Mouse (Mus musculus): ENCODE data around the gene Atf3. TPM values are rescaled to one million over a fixed set of nuclear protein-coding genes. Genes with fewer than 3 reads are reported as not detected.
A peak's percentile ranks its signal among the peaks of the same experiment; 100 is the strongest.

Gene Atf3
- polyA plus RNA-seq, 1 experiment = 1.6 TPM

DNA sequence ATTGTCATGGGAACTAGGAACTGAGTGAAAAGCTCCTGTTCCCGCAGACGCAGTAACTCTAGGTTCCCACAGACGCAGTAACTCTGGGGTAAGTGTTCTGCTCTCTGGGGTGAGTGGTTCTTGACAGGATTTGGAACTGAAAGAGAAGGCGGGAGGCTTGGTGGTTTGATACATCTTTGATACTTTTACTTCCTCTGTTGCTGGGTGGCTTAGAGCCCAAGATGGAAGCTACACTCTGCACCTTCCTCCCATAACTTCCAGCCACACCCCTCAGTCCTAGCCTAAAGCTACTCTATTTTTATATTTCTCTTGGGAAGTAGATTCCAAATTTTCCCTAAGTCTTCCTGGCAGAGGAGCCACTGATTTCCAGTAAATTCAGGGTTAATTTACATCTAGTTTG, 79.4 kb downstream of the Atf3 start:
- Histone ChIP-seq H3K36me3 (ENCODE audit: control insufficient read depth, insufficient read depth, low read length) (no peaks in the 10 kb centered on the region), H3K27me3 (ENCODE audit: control insufficient read depth, insufficient read depth, low read length) (no peaks in the 10 kb centered on the region), H3K27ac (ENCODE audit: insufficient read depth, low read length) (no peak overlapping the region), H3K4me3 (ENCODE audit: extremely low read depth, insufficient read depth, insufficient read length) (no peak overlapping the region), H3K4me1 (ENCODE audit: control insufficient read depth, insufficient read depth, insufficient read length) (no peaks in the 10 kb centered on the region)
- TF ChIP-seq CTCF (IDR thresholded peaks at IDR 0.05; ENCODE audit: extremely low read depth, insufficient read depth, insufficient read length, insufficient replicate concordance) (no peak), POLR2A (IDR thresholded peaks at IDR 0.05; ENCODE audit: low read depth, low read length) (no peak)
- DNase-seq (ENCODE audit: low read depth in 1 of 2, low spot score in 2 of 2) = no peak
- 62% methylated on average over 4 of the region's 4 CpGs for WGBS

DNA sequence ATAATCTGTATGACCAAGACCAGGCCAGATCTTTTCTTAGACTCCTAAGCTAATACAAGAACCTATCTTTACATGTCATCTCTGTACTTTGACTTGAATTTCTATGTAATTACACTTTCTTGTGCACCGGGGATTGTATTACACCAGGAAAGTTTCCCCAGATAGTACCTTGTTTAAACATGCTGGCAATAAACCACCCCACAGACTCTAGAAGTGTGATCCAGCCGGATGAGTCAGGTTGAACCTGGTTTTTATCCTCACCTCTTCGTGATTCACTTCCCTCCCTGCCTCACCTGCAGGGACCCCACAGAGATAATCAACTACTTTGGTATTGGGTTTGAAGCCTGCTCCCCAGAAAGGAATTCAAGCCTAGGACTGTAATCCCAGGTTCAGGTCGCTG, 82.4 kb downstream of the Atf3 start:
- Histone ChIP-seq H3K4me1 (ENCODE audit: control insufficient read depth, insufficient read depth, insufficient read length) (peaks cover 3% of the 10 kb centered on the region; the same call in 1 of the 2 replicates), H3K4me3 (ENCODE audit: extremely low read depth, insufficient read depth, insufficient read length) (no peak overlapping the region), H3K36me3 (ENCODE audit: control insufficient read depth, insufficient read depth, low read length) (no peaks in the 10 kb centered on the region), H3K27ac (ENCODE audit: insufficient read depth, low read length) (no peak overlapping the region), H3K27me3 (ENCODE audit: control insufficient read depth, insufficient read depth, low read length) (no peaks in the 10 kb centered on the region)
- no peak for DNase-seq (ENCODE audit: low read depth in 1 of 2, low spot score in 2 of 2)
- TF ChIP-seq POLR2A (IDR thresholded peaks at IDR 0.05; ENCODE audit: low read depth, low read length) = no peak
- TF ChIP-seq CTCF (IDR thresholded peaks at IDR 0.05; ENCODE audit: extremely low read depth, insufficient read depth, insufficient read length, insufficient replicate concordance) = no peak
- 77% methylated on average over 4 of the region's 4 CpGs for WGBS

DNA sequence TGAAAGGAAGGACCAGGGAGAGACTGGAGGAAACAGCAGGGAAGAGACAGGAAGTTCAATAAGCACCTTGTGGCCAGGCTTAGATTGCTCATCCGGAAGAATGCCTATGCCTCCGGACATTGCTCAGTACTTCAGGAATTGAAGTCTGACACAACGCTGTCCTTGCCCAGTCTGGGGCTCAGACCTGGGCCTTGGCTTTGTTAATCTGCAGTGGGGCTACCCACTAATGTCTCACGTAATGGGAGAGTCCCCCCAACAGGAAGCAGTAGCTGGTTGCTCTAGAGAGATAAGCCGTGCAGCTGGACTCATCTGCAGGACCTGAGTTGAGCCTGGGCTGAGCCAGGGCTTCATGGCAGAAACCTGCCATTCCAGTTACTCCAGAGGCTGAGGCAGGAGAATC, 84.9 kb downstream of the Atf3 start:
- no peak overlapping the region for H3K27ac ChIP-seq (ENCODE audit: insufficient read depth, low read length)
- H3K4me3 ChIP-seq (ENCODE audit: extremely low read depth, insufficient read depth, insufficient read length) = no peak overlapping the region
- H3K4me1 ChIP-seq (ENCODE audit: control insufficient read depth, insufficient read depth, insufficient read length) = peaks cover 3% of the 10 kb centered on the region; the same call in 1 of the 2 replicates
- H3K36me3 ChIP-seq (ENCODE audit: control insufficient read depth, insufficient read depth, low read length) = no peaks in the 10 kb centered on the region
- WGBS = 10% methylated on average over 5 of the region's 5 CpGs
- TF ChIP-seq CTCF (IDR thresholded peaks at IDR 0.05; ENCODE audit: extremely low read depth, insufficient read depth, insufficient read length, insufficient replicate concordance) (no peak), POLR2A (IDR thresholded peaks at IDR 0.05; ENCODE audit: low read depth, low read length) (no peak)
- no peaks in the 10 kb centered on the region for H3K27me3 ChIP-seq (ENCODE audit: control insufficient read depth, insufficient read depth, low read length)
- DNase-seq (ENCODE audit: low read depth in 1 of 2, low spot score in 2 of 2) = no peak

DNA sequence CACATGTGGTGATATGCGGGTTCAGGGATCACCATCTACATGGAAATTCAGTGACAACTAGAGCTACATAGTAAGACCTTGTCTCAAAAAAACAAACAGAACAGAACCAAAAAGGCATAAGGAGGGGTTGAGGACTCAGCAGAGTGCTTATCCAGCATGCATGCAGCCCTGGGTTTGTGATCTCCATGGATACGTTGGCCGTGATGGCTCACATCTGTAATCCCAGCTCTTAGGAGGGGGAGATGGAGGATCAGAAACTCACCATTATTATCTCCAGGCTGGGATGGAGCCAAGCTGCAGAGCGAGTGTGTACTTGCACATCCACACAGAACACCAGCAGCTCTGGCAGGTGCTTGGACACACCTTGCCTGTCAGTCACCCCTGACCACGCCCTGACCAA, 85.6 kb downstream of the Atf3 start:
- no peak for TF ChIP-seq CTCF (IDR thresholded peaks at IDR 0.05; ENCODE audit: extremely low read depth, insufficient read depth, insufficient read length, insufficient replicate concordance)
- no peak for TF ChIP-seq POLR2A (IDR thresholded peaks at IDR 0.05; ENCODE audit: low read depth, low read length)
- 79% methylated on average over 5 of the region's 5 CpGs for WGBS
- peaks cover 3% of the 10 kb centered on the region; the same call in 1 of the 2 replicates for H3K4me1 ChIP-seq (ENCODE audit: control insufficient read depth, insufficient read depth, insufficient read length)
- H3K27ac ChIP-seq (ENCODE audit: insufficient read depth, low read length) = no peak overlapping the region
- no peaks in the 10 kb centered on the region for H3K27me3 ChIP-seq (ENCODE audit: control insufficient read depth, insufficient read depth, low read length)
- H3K4me3 ChIP-seq (ENCODE audit: extremely low read depth, insufficient read depth, insufficient read length) = no peak overlapping the region
- no peak for DNase-seq (ENCODE audit: low read depth in 1 of 2, low spot score in 2 of 2)
- no peaks in the 10 kb centered on the region for H3K36me3 ChIP-seq (ENCODE audit: control insufficient read depth, insufficient read depth, low read length)

DNA sequence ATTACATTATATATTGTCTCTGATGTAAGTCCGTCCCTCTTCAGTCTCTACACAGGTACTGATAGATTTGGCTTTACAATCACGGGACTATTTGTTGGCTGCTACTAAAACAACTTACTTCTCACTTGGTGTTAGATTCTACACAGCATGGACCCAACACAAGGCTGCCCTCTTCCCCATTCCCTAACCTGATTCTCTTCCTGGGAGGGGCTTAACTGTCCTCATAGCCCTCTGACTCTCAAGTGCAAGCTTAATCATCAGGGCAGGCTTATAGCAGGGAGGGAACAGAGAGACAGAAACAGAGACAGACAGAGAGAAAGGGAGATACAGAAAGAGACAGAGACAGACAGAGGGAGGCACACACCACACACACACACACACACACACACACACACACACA, 86.1 kb downstream of the Atf3 start:
- H3K27ac ChIP-seq (ENCODE audit: insufficient read depth, low read length) = no peak overlapping the region; the same call in 1 of the 2 replicates
- no peaks in the 10 kb centered on the region for H3K36me3 ChIP-seq (ENCODE audit: control insufficient read depth, insufficient read depth, low read length)
- no peaks in the 10 kb centered on the region for H3K27me3 ChIP-seq (ENCODE audit: control insufficient read depth, insufficient read depth, low read length)
- no peak for DNase-seq (ENCODE audit: low read depth in 1 of 2, low spot score in 2 of 2)
- TF ChIP-seq POLR2A (IDR thresholded peaks at IDR 0.05; ENCODE audit: low read depth, low read length) (no peak), CTCF (IDR thresholded peaks at IDR 0.05; ENCODE audit: extremely low read depth, insufficient read depth, insufficient read length, insufficient replicate concordance) (no peak)
- H3K4me3 ChIP-seq (ENCODE audit: extremely low read depth, insufficient read depth, insufficient read length) = no peak overlapping the region
- WGBS = 73% methylated on average over 2 of the region's 2 CpGs
- peaks cover 3% of the 10 kb centered on the region; the same call in 1 of the 2 replicates for H3K4me1 ChIP-seq (ENCODE audit: control insufficient read depth, insufficient read depth, insufficient read length)

DNA sequence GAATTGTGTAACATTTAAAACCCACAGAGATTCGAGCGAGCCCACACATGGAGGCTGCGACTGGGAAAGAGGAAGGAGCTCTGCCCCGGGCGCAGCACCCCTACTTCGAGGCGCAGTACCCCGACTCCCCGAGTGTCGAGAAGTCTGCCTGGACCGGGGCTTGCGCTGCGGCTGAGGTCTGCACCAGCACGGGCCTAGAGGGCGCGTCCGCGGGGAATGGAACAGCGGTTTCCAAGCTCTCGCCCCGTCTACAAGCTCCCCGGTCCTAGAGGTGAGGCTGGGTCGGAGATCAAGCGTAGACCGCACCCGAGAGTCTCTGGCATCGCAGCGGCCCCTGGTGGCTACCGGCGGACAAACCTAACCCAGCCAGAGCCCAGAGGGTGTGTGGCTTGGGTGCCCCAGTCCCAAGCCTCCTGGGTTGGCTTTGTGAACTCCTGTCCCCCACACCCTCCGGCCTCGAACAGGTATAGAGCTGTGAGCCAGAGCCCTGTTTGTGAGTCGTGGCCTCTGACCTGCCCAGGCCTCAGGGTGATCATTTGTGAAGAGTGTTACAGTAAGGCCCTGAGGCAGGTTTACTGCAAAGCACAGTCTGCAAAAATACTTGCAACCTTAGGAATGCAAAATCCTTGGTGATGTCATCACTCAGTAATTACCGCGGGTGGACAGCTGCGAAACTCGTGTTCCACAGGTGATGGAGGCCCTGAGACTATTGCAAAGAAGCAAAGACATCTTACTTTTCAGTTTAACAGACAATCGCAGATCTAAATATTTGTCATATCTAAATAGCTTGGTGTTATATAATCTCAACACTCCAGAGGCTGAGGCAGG, 91.8 kb downstream of the Atf3 start:
- H3K4me1 ChIP-seq (ENCODE audit: control insufficient read depth, insufficient read depth, insufficient read length) = peaks cover 2% of the 10 kb centered on the region; the same call in 1 of the 2 replicates
- TF ChIP-seq CTCF (IDR thresholded peaks at IDR 0.05; ENCODE audit: extremely low read depth, insufficient read depth, insufficient read length, insufficient replicate concordance) (peak; percentile 88), POLR2A (IDR thresholded peaks at IDR 0.05; ENCODE audit: low read depth, low read length) (no peak)
- no peaks in the 10 kb centered on the region for H3K27me3 ChIP-seq (ENCODE audit: control insufficient read depth, insufficient read depth, low read length)
- H3K27ac ChIP-seq (ENCODE audit: insufficient read depth, low read length) = peak overlapping the region; percentile 71
- H3K4me3 ChIP-seq (ENCODE audit: extremely low read depth, insufficient read depth, insufficient read length) = peak overlapping the region; percentile 62
- H3K36me3 ChIP-seq (ENCODE audit: control insufficient read depth, insufficient read depth, low read length) = no peaks in the 10 kb centered on the region
- 10% methylated on average over 38 of the region's 38 CpGs for WGBS
- peak; percentile 41 to 73 for DNase-seq (ENCODE audit: low read depth in 1 of 2, low spot score in 2 of 2)

DNA sequence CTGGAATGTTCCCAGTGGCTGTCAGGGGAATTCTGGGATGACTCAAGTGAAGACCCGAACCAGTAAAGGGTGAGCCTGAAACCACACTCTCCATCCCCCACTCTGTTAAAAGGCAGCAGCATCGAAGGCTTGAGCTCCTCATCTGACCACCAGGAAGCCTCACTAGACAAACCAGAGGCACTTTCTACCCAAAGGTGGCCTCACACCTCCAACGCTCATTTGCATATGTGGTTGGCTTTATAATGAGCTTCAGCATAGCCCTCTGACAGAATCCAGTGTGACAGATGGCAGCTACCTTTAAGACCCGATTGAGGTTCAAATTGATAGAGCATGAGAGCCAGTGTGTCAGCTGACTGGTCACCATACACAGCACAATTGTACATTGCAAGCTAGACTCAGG, 93.6 kb downstream of the Atf3 start:
- no peak overlapping the region for H3K4me3 ChIP-seq (ENCODE audit: extremely low read depth, insufficient read depth, insufficient read length)
- H3K27me3 ChIP-seq (ENCODE audit: control insufficient read depth, insufficient read depth, low read length) = no peaks in the 10 kb centered on the region
- no peak for DNase-seq (ENCODE audit: low read depth in 1 of 2, low spot score in 2 of 2)
- WGBS = 64% methylated on average over 4 of the region's 4 CpGs
- no peaks in the 10 kb centered on the region for H3K36me3 ChIP-seq (ENCODE audit: control insufficient read depth, insufficient read depth, low read length)
- TF ChIP-seq POLR2A (IDR thresholded peaks at IDR 0.05; ENCODE audit: low read depth, low read length) (no peak), CTCF (IDR thresholded peaks at IDR 0.05; ENCODE audit: extremely low read depth, insufficient read depth, insufficient read length, insufficient replicate concordance) (no peak)
- H3K4me1 ChIP-seq (ENCODE audit: control insufficient read depth, insufficient read depth, insufficient read length) = peaks cover 2% of the 10 kb centered on the region; the same call in 1 of the 2 replicates
- H3K27ac ChIP-seq (ENCODE audit: insufficient read depth, low read length) = no peak overlapping the region
